Comparison of ENCODE assay signal across 8 mouse cellular contexts in the genomic region with DNA sequence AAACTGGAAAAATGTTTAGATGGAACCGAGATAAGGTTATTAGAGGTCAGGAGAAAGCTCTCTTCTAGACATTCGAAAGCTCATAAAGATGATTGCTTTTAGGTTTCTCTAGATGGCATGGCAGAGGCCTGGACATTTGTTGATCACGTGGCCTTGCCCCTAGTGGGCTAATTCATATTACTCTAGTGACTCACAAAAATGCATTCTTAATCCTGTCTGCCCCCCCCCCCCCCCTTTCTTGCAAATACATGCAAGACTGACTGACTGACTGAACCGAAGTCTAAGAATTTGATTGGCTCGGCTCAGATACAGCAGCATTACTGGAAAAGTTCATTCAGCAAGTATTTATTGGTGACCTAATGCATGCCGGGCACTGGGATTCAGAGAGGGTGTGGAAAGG. TPM values are rescaled to one million over a fixed set of nuclear protein-coding genes. Genes with fewer than 3 reads are reported as not detected.
DNase-seq lines count a peak whose midpoint lies in the region; ATAC-seq and TF ChIP-seq lines count a peak whose summit lies in the region.

No protein-coding gene starts in this region.

- no peak for TF ChIP-seq POLR2A in testis, adult 2 months (IDR thresholded peaks at IDR 0.05; ENCODE audit: control insufficient read depth, low read depth, low read length)
- no peak for TF ChIP-seq POLR2A in cortical plate, adult 2 months (IDR thresholded peaks at IDR 0.05; ENCODE audit: extremely low read depth, insufficient read depth, low read length)

- no peaks in the 10 kb centered on the region for H3K27me3 ChIP-seq in testis, adult 2 months (ENCODE audit: control insufficient read depth, insufficient read depth, low read length)
- no peaks in the 10 kb centered on the region for H3K27me3 ChIP-seq in heart, embryonic 14.5 days (ENCODE audit: control insufficient read depth, insufficient read depth, low read length)
- H3K27me3 ChIP-seq in limb, embryonic 11.5 days (ENCODE audit: control insufficient read depth, insufficient read depth, low read length) = no peaks in the 10 kb centered on the region
- H3K27me3 ChIP-seq in midbrain, embryonic 14.5 days (ENCODE audit: control insufficient read depth, insufficient read depth, low read length) = no peaks in the 10 kb centered on the region

- no peak for DNase-seq in testis, postnatal 14 days (ENCODE audit: low spot score)
- DNase-seq in limb, embryonic 11.5 days (ENCODE audit: low spot score) = peak; percentile 42
- peak; percentile 54 for DNase-seq in midbrain, embryonic 14.5 days
- no peak for DNase-seq in frontal cortex, postnatal 25 days (ENCODE audit: low spot score in 2 of 2)
- no peak for DNase-seq in left cerebral cortex, adult 9 months (ENCODE audit: low spot score in 2 of 2)

- TF ChIP-seq CTCF in testis, adult 2 months (IDR thresholded peaks at IDR 0.05; ENCODE audit: control insufficient read depth, insufficient read depth, insufficient replicate concordance, low read depth, low read length) = no peak
- no peak for TF ChIP-seq CTCF in cortical plate, adult 2 months (IDR thresholded peaks at IDR 0.05; ENCODE audit: extremely low read depth, insufficient read depth, low read length)

- 5% methylated on average over 6 of the region's 6 CpGs for WGBS in heart, embryonic 14.5 days
- WGBS in limb, embryonic 11.5 days = 8% methylated on average over 6 of the region's 6 CpGs
- WGBS in midbrain, embryonic 14.5 days = 3% methylated on average over 6 of the region's 6 CpGs

- H3K27ac ChIP-seq in testis, adult 2 months (ENCODE audit: control insufficient read depth, insufficient read depth, low read depth, low read length) = peak overlapping the region; percentile 10; the same call in 1 of the 2 replicates
- H3K27ac ChIP-seq in cortical plate, adult 2 months (ENCODE audit: insufficient read depth, low read length) = no peak overlapping the region
- H3K27ac ChIP-seq in heart, embryonic 14.5 days (replicated peaks in 1 of 2; ENCODE audit: control insufficient read depth in 1 of 2, insufficient read depth in 1 of 2, low read depth in 2 of 2, low read length in 2 of 2) = peak overlapping the region; percentile 82 to 99
- H3K27ac ChIP-seq in limb, embryonic 11.5 days (replicated peaks; ENCODE audit: low read depth, low read length) = no peak overlapping the region
- no peak overlapping the region for H3K27ac ChIP-seq in midbrain, embryonic 14.5 days (replicated peaks; ENCODE audit: low read depth, low read length)

- ATAC-seq in heart, embryonic 14.5 days (ENCODE audit: insufficient number of reproducible peaks, insufficient read depth, low FRiP score, low read depth) = no peak
- ATAC-seq in limb, embryonic 11.5 days (ENCODE audit: insufficient number of reproducible peaks, low FRiP score, low TSS enrichment, low read depth) = no peak
- ATAC-seq in midbrain, embryonic 14.5 days (ENCODE audit: low FRiP score, low TSS enrichment) = no peak

- H3K9me3 ChIP-seq in heart, embryonic 14.5 days (ENCODE audit: control insufficient read depth, low read length) = no peaks in the 10 kb centered on the region
- no peaks in the 10 kb centered on the region for H3K9me3 ChIP-seq in limb, embryonic 11.5 days (ENCODE audit: control insufficient read depth, low read length)
- H3K9me3 ChIP-seq in midbrain, embryonic 14.5 days (ENCODE audit: control insufficient read depth, low read length) = no peaks in the 10 kb centered on the region

- peaks cover 5% of the 10 kb centered on the region for H3K4me1 ChIP-seq in testis, adult 2 months (ENCODE audit: control insufficient read depth, insufficient read depth, low read length)
- peaks cover 2% of the 10 kb centered on the region; the same call in 1 of the 2 replicates for H3K4me1 ChIP-seq in cortical plate, adult 2 months (ENCODE audit: control insufficient read depth, insufficient read depth, low read length)
- peaks cover 0 to 16% of the 10 kb centered on the region in 2 experiments; a peak in 3 of 4 replicates for H3K4me1 ChIP-seq in heart, embryonic 14.5 days (ENCODE audit: control insufficient read depth in 2 of 2, insufficient read depth in 2 of 2, low read length in 2 of 2)
- peaks cover 11% of the 10 kb centered on the region; the same call in 1 of the 2 replicates for H3K4me1 ChIP-seq in limb, embryonic 11.5 days (ENCODE audit: control insufficient read depth, insufficient read depth, low read length)
- H3K4me1 ChIP-seq in midbrain, embryonic 14.5 days (ENCODE audit: control insufficient read depth, insufficient read depth, low read length) = peaks cover 30% of the 10 kb centered on the region

- peak overlapping the region; percentile 99 for H3K9ac ChIP-seq in heart, embryonic 14.5 days (ENCODE audit: low read length)
- H3K9ac ChIP-seq in limb, embryonic 11.5 days (ENCODE audit: low read length) = no peak overlapping the region
- peak overlapping the region; percentile 97 for H3K9ac ChIP-seq in midbrain, embryonic 14.5 days (replicated peaks; ENCODE audit: low read length)

- H3K4me3 ChIP-seq in testis, adult 2 months (ENCODE audit: control insufficient read depth, low read depth, low read length) = peak overlapping the region; percentile 76; the same call in 1 of the 2 replicates
- peak overlapping the region; percentile 96 for H3K4me3 ChIP-seq in cortical plate, adult 2 months (ENCODE audit: insufficient read depth, low read length)
- peak overlapping the region; percentile 65 to 97 for H3K4me3 ChIP-seq in heart, embryonic 14.5 days (ENCODE audit: control insufficient read depth in 1 of 2, insufficient read depth in 1 of 2, low read depth in 1 of 2, low read length in 2 of 2)
- peak overlapping the region; percentile 96 for H3K4me3 ChIP-seq in limb, embryonic 11.5 days (ENCODE audit: low read depth, low read length)
- H3K4me3 ChIP-seq in midbrain, embryonic 14.5 days (replicated peaks; ENCODE audit: low read depth, low read length) = peak overlapping the region; percentile 97

- H3K4me2 ChIP-seq in heart, embryonic 14.5 days (ENCODE audit: low read length) = peak overlapping the region; percentile 90
- peak overlapping the region; percentile 95 for H3K4me2 ChIP-seq in limb, embryonic 11.5 days (ENCODE audit: low read depth, severe bottlenecking)
- H3K4me2 ChIP-seq in midbrain, embryonic 14.5 days (ENCODE audit: low read length) = peak overlapping the region; percentile 98

- no peaks in the 10 kb centered on the region for H3K36me3 ChIP-seq in testis, adult 2 months (ENCODE audit: control insufficient read depth, insufficient read depth, low read length)
- no peaks in the 10 kb centered on the region for H3K36me3 ChIP-seq in heart, embryonic 14.5 days (ENCODE audit: control insufficient read depth, insufficient read depth, low read length)
- H3K36me3 ChIP-seq in limb, embryonic 11.5 days (ENCODE audit: control insufficient read depth, insufficient read depth, low read length) = no peaks in the 10 kb centered on the region
- H3K36me3 ChIP-seq in midbrain, embryonic 14.5 days (ENCODE audit: control insufficient read depth, insufficient read depth, low read length) = no peaks in the 10 kb centered on the region

RNA-seq across cellular contexts. Expression of gene Nipbl, which starts 2.2 kb away (rescaled TPM):
- polyA plus RNA-seq in testis, adult 2 months (2012; rRNA removed) = 23.6 and 28.1 TPM in 2 replicates
- polyA plus RNA-seq in cortical plate, adult 2 months (2012; rRNA removed) = 10.0 and 10.3 TPM in 2 replicates
- polyA plus RNA-seq in heart, embryonic 14.5 days (2014; fragmentation: Nextera tagmentation; extraction: Ambion mirVana) = 14.3 and 15.6 TPM in 2 replicates
- 25.6 and 27.1 TPM in 2 replicates for polyA plus RNA-seq in limb, embryonic 11.5 days (2014; fragmentation: Nextera tagmentation; extraction: Ambion mirVana)
- polyA plus RNA-seq in midbrain, embryonic 14.5 days (2014; fragmentation: Nextera tagmentation; extraction: Ambion mirVana) = 18.9 and 23.3 TPM in 2 replicates

Comparison
In these comparisons a context has a peak if more than half of its experiments do, and no peak if none do; other contexts are left out.
1. H3K27ac ChIP-seq: peak in testis, adult 2 months (single experiment) and heart, embryonic 14.5 days (2 of 2); none in cortical plate, adult 2 months (single experiment), limb, embryonic 11.5 days (single experiment) and midbrain, embryonic 14.5 days (single experiment).
2. DNase-seq: peak in limb, embryonic 11.5 days (single experiment) and midbrain, embryonic 14.5 days (single experiment); none in testis, postnatal 14 days (single experiment), frontal cortex, postnatal 25 days (0 of 2) and left cerebral cortex, adult 9 months (0 of 2).
3. Peak in every context shown above with its lines, with median percentiles within 50 percentile points of each other: H3K4me3 ChIP-seq and H3K4me2 ChIP-seq.